ENCODE assay signal across 12 mouse cellular contexts in the genomic region with DNA sequence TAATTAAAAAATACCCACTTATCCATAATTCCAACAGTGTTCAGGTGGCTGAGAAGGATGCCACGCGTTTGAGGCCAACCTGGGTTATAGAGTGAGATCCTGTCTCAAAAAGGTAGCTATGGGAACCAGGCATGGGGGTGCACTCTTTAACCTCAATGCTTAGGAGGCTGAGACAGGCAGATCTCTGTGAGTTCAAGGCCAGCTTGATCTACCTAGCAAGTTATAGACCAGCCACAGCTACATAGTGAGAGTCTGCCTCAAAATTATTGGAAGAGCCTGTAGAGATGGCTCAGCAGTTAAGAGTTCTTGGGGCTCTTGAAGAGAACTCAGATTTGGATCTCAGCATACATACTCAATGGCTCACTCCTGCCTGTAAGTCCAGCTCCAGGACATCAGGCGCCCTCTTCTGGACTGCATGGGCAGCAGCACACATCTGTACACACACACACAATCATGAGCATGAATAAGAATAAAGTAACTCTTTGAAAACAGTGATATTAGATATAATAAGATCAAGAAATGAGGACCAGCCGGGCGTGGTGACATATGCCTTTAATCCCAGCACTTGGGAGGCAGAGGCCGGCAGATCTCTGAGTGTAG. TPM values are rescaled to one million over a fixed set of nuclear protein-coding genes. Genes with fewer than 3 reads are reported as not detected.
DNase-seq lines count a peak whose midpoint lies in the region; ATAC-seq and TF ChIP-seq lines count a peak whose summit lies in the region.
"Had no signal": no experiment of that assay in that cellular context is flagged by ENCODE, and none has a peak within 500 bp of the region (broad histone marks: within the 10 kb centered on the region; RNA-seq: fewer than 3 reads in every experiment).

No protein-coding gene starts in this region.

- no peak overlapping the region for H3K27ac ChIP-seq in intestine, postnatal 0 days (ENCODE audit: low read depth, low read length)
- no peak overlapping the region for H3K27ac ChIP-seq in intestine, embryonic 15.5 days
- H3K27ac ChIP-seq in lung, postnatal 0 days (ENCODE audit: low read length): no peak overlapping the region
- H3K27ac ChIP-seq in small intestine, adult 2 months (ENCODE audit: insufficient read depth, low read depth, low read length): no peak overlapping the region
- H3K27ac ChIP-seq in hindbrain, embryonic 10.5 days: no peak overlapping the region
- H3K27ac ChIP-seq: forebrain, embryonic 15.5 days; midbrain, embryonic 15.5 days had no signal

- CTCF ChIA-PET in Patski (lab: Charles Lee): interaction anchor here (1.5 to 3.2 kb wide), 3 partner anchors 15 to 101 kb away, joined by 6 to 24 read pairs (median 15); no protein-coding TSS in a partner anchor

- no peak overlapping the region for H3K4me3 ChIP-seq in intestine, postnatal 0 days (ENCODE audit: low read depth, low read length)
- H3K4me3 ChIP-seq in intestine, embryonic 15.5 days (replicated peaks): no peak overlapping the region
- H3K4me3 ChIP-seq in lung, postnatal 0 days (ENCODE audit: low read depth, low read length): no peak overlapping the region
- H3K4me3 ChIP-seq in small intestine, adult 2 months (ENCODE audit: low read depth, low read length): no peak overlapping the region
- no peak overlapping the region for H3K4me3 ChIP-seq in hindbrain, embryonic 10.5 days
- H3K4me3 ChIP-seq: forebrain, embryonic 15.5 days; midbrain, embryonic 15.5 days had no signal

- no peak overlapping the region for H3K4me2 ChIP-seq in intestine, postnatal 0 days (replicated peaks; ENCODE audit: low read depth)
- no peak overlapping the region for H3K4me2 ChIP-seq in intestine, embryonic 15.5 days (replicated peaks)
- no peak overlapping the region for H3K4me2 ChIP-seq in lung, postnatal 0 days (replicated peaks; ENCODE audit: low read depth, low read length)
- H3K4me2 ChIP-seq: forebrain, embryonic 15.5 days; midbrain, embryonic 15.5 days had no signal

- no peaks in the 10 kb centered on the region for H3K4me1 ChIP-seq in intestine, postnatal 0 days (replicated peaks; ENCODE audit: control insufficient read depth, insufficient read depth, low read length)
- H3K4me1 ChIP-seq in intestine, embryonic 15.5 days (replicated peaks): no peaks in the 10 kb centered on the region
- H3K4me1 ChIP-seq in lung, postnatal 0 days (ENCODE audit: insufficient read depth, low read depth, low read length): no peaks in the 10 kb centered on the region
- H3K4me1 ChIP-seq in small intestine, adult 2 months (ENCODE audit: control insufficient read depth, insufficient read depth, insufficient read length, low read length): no peaks in the 10 kb centered on the region
- no peaks in the 10 kb centered on the region for H3K4me1 ChIP-seq in hindbrain, embryonic 10.5 days (replicated peaks)
- H3K4me1 ChIP-seq: forebrain, embryonic 15.5 days; midbrain, embryonic 15.5 days had no signal

- TF ChIP-seq CTCF in intestine, postnatal 0 days (IDR thresholded peaks at IDR 0.05; ENCODE audit: low read depth): peak; percentile 54
- peak; percentile 39 for TF ChIP-seq CTCF in lung, postnatal 0 days (IDR thresholded peaks at IDR 0.05)
- TF ChIP-seq CTCF in Patski (IDR thresholded peaks at IDR 0.05): peak; percentile 69
- 0 out of 2 replicates have a peak, but pooled peaks have one; percentile 11 for TF ChIP-seq CTCF in small intestine, adult 2 months (IDR thresholded peaks at IDR 0.05; ENCODE audit: extremely low read depth, insufficient read length, insufficient replicate concordance, low read depth, low read length)

- no peak for TF ChIP-seq POLR2A in small intestine, adult 2 months (IDR thresholded peaks at IDR 0.05; ENCODE audit: low read depth, low read length)

- POLR2A ChIA-PET in Patski (lab: Charles Lee): no interaction called here

- H3K36me3 ChIP-seq in intestine, postnatal 0 days (ENCODE audit: control insufficient read depth, insufficient read depth): no peaks in the 10 kb centered on the region
- H3K36me3 ChIP-seq in intestine, embryonic 15.5 days: no peaks in the 10 kb centered on the region
- no peaks in the 10 kb centered on the region for H3K36me3 ChIP-seq in lung, postnatal 0 days (ENCODE audit: insufficient read depth, low read length)
- no peaks in the 10 kb centered on the region for H3K36me3 ChIP-seq in small intestine, adult 2 months (ENCODE audit: control insufficient read depth, insufficient read depth, low read length)
- no peaks in the 10 kb centered on the region for H3K36me3 ChIP-seq in hindbrain, embryonic 10.5 days
- H3K36me3 ChIP-seq: forebrain, embryonic 15.5 days; midbrain, embryonic 15.5 days had no signal

- no peaks in the 10 kb centered on the region for H3K9me3 ChIP-seq in intestine, postnatal 0 days (ENCODE audit: control insufficient read depth)
- H3K9me3 ChIP-seq in intestine, embryonic 15.5 days: no peaks in the 10 kb centered on the region
- H3K9me3 ChIP-seq in lung, postnatal 0 days (ENCODE audit: low read length): no peaks in the 10 kb centered on the region
- H3K9me3 ChIP-seq in hindbrain, embryonic 10.5 days: peaks cover 10% of the 10 kb centered on the region; the same call in 1 of the 2 replicates
- H3K9me3 ChIP-seq: forebrain, embryonic 15.5 days; midbrain, embryonic 15.5 days had no signal

- WGBS in intestine, postnatal 0 days: 95% methylated on average over 6 of the region's 6 CpGs
- 93% methylated on average over 6 of the region's 6 CpGs for WGBS in intestine, embryonic 15.5 days
- WGBS in lung, postnatal 0 days: 93% methylated on average over 6 of the region's 6 CpGs
- 94% methylated on average over 6 of the region's 6 CpGs for WGBS in small intestine, adult 2 months
- 90% methylated on average over 6 of the region's 6 CpGs for WGBS in hindbrain, embryonic 10.5 days

- DNase-seq in lung, postnatal 0 days (ENCODE audit: low spot score): no peak
- DNase-seq in lung, postnatal 36 days: no peak
- no peak for DNase-seq in Patski (ENCODE audit: low read depth, low spot score)
- no peak for DNase-seq in hindbrain, embryonic 10.5 days (ENCODE audit: low spot score)
- DNase-seq: cerebellum, adult 9-11 months; lung, postnatal 4 days had no signal

- ATAC-seq in intestine, postnatal 0 days: no peak
- ATAC-seq in intestine, embryonic 15.5 days: no peak
- ATAC-seq in lung, postnatal 0 days: no peak
- no peak for ATAC-seq in Patski
- ATAC-seq: forebrain, embryonic 15.5 days; inflammation-experienced regulatory T-cells, adult 6 months; midbrain, embryonic 15.5 days had no signal

- H3K9ac ChIP-seq in intestine, postnatal 0 days (ENCODE audit: low read depth, low read length): no peak overlapping the region
- no peak overlapping the region for H3K9ac ChIP-seq in intestine, embryonic 15.5 days
- H3K9ac ChIP-seq in lung, postnatal 0 days (replicated peaks; ENCODE audit: low read depth): no peak overlapping the region
- H3K9ac ChIP-seq: forebrain, embryonic 15.5 days; midbrain, embryonic 15.5 days had no signal

- no peaks in the 10 kb centered on the region for H3K27me3 ChIP-seq in intestine, postnatal 0 days (replicated peaks; ENCODE audit: control insufficient read depth, insufficient read depth, low read length)
- no peaks in the 10 kb centered on the region for H3K27me3 ChIP-seq in intestine, embryonic 15.5 days (replicated peaks)
- no peaks in the 10 kb centered on the region for H3K27me3 ChIP-seq in lung, postnatal 0 days (replicated peaks; ENCODE audit: insufficient read depth, low read length)
- H3K27me3 ChIP-seq in Patski: no peaks in the 10 kb centered on the region
- H3K27me3 ChIP-seq in small intestine, adult 2 months (ENCODE audit: control insufficient read depth, insufficient read depth, low read length): no peaks in the 10 kb centered on the region
- H3K27me3 ChIP-seq in hindbrain, embryonic 10.5 days (ENCODE audit: insufficient read depth, poor library complexity, severe bottlenecking): no peaks in the 10 kb centered on the region
- H3K27me3 ChIP-seq: forebrain, embryonic 15.5 days; midbrain, embryonic 15.5 days had no signal

- TF ChIP-seq EP300 in lung, postnatal 0 days (IDR thresholded peaks at IDR 0.05): no peak

- in situ Hi-C loops in Patski (cut with MboI; ENCODE audit: low pct_unique_long_range_greater_than_20kb): no loop called here

RNA-seq across cellular contexts. Expression of gene Gtf2ird1, which starts 18.6 kb away (rescaled TPM):
- 42.8 and 46.8 TPM in 2 replicates for polyA plus RNA-seq in intestine, postnatal 0 days (2015; fragmentation: Nextera tagmentation; extraction: Ambion mirVana)
- 81.6 and 84.4 TPM in 2 replicates for polyA plus RNA-seq in intestine, embryonic 15.5 days (2015; fragmentation: Nextera tagmentation; extraction: Ambion mirVana)
- 31.9 and 36.1 TPM in 2 replicates for polyA plus RNA-seq in lung, postnatal 0 days (2015; fragmentation: Nextera tagmentation; extraction: Ambion mirVana)
- polyA plus RNA-seq in Patski (2021): 169 TPM
- polyA plus RNA-seq in small intestine, adult 2 months (2012; rRNA removed): 25.0 and 40.4 TPM in 2 replicates
- 84.8 and 91.6 TPM in 2 replicates for polyA plus RNA-seq in hindbrain, embryonic 10.5 days (2016; fragmentation: Nextera tagmentation; extraction: Ambion mirVana)

Comparison
In these comparisons a context has a peak if more than half of its experiments do, and no peak if none do; other contexts are left out.
1. CTCF ChIP-seq: peak in every context shown above with its lines; median percentile 69 in Patski; 54 in intestine, postnatal 0 days; 39 in lung, postnatal 0 days; 11 in small intestine, adult 2 months.